Mouse (Mus musculus) heart, embryonic 10.5 days (tissue): ENCODE measurements around the gene Uap1. TPM values are rescaled to one million over a fixed set of nuclear protein-coding genes. Genes with fewer than 3 reads are reported as not detected.

Experiments used
- DNase-seq: peaks from one replicate; pipeline ENCODE4 v3.0.0-alpha.2; 2017; ENCODE audit warnings: low spot score
- H3K27ac ChIP-seq: fragments of 300-500 bp; sonication (generic); 2 replicates; pipeline ENCODE4 v1.5.1; 2016; ENCODE audit warnings: mild to moderate bottlenecking
- H3K27me3 ChIP-seq: fragments of 300-500 bp; sonication (generic); 2 replicates; pipeline ENCODE4 v1.6.1; 2016; ENCODE audit warnings: mild to moderate bottlenecking; ENCODE audit not compliant: poor library complexity, insufficient read depth, severe bottlenecking
- H3K36me3 ChIP-seq: fragments of 300-500 bp; sonication (generic); 2 replicates; pipeline ENCODE4 v1.6.1; 2016; ENCODE audit warnings: mild to moderate bottlenecking, moderate library complexity
- H3K4me1 ChIP-seq: fragments of 300-500 bp; sonication (generic); 2 replicates; pipeline ENCODE4 v1.6.1; 2016; ENCODE audit warnings: mild to moderate bottlenecking
- H3K4me3 ChIP-seq: fragments of 300-500 bp; sonication (generic); 2 replicates; pipeline ENCODE4 v1.5.1; 2016; ENCODE audit warnings: mild to moderate bottlenecking, moderate library complexity
- H3K9me3 ChIP-seq: fragments of 300-500 bp; sonication (generic); 2 replicates; pipeline ENCODE4 v1.6.1; 2016; ENCODE audit warnings: mild to moderate bottlenecking, moderate library complexity
- WGBS: fragments of 180-500 bp; shearing (Covaris S2); methylation state at CpG from one replicate; pipeline ENCODE4 v1.1.7; 2016; 5-methylcytosine and 5-hydroxymethylcytosine counted together
- polyA plus RNA-seq: library from polyadenylated mRNA; unstranded; fragments of >200 nt; fragmentation: Nextera tagmentation; extraction: Ambion mirVana; gene quantifications from 2 replicates; pipeline ENCODE4 v1.2.1, GENCODE M21; 2016

Gene Uap1
- polyA plus RNA-seq, 1 experiment from 2014 or later, result 63.0 TPM

DNA sequence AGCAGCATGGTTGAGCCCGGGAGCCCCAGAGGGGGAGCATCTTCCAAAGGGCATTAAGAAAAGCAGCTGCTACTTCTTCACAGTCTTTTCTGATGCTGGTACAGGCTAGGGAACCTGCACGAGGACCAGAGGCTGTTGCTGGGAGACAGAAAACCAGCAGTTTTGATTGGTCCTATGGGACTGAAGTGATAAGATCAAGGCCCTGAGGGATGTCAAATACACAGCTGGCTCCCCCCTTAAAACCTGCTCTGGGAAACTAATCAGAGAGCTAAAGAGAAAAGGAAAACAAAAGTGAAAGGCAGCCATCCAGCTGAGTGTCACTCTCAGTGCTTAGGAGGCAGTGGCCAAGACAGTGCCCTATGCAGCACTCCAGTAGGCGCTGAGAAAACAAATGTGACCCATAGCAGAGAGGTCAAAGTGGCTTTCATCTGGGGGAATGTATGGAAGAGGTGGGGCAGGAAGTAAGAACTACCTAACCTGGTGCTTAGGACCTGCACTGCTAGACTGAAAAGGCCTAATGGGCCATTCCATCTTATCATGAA lies 14.3 kb downstream of the Uap1 start:
- Histone ChIP-seq H3K4me1 (no peaks in the 10 kb centered on the region), H3K27ac (no peak overlapping the region), H3K36me3 (peaks cover 69% of the 10 kb centered on the region), H3K4me3 (no peak overlapping the region), H3K27me3 (no peaks in the 10 kb centered on the region), H3K9me3 (no peaks in the 10 kb centered on the region)
- no peak for DNase-seq
- WGBS, result 78% methylated on average over 3 of the region's 3 CpGs

DNA sequence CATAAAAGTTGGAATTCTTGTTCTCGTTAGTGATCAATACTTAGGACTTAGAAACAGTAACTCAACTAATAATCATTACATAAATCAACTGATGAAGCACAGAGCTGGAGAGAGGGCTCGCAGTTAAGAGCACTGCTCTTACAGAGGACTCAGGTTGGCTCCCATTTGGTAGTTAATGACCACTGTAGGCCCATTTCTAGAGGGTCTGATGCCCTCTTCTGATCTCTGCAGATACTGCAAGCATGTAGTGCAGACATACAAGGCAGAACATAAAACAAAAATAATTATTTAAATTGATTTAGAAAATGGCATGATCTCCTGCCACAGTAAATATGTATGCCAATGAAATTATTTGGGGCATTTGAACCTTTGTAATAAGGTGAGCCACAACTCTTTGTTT lies 15.1 kb downstream of the Uap1 start:
- no peaks in the 10 kb centered on the region for H3K4me1 ChIP-seq
- DNase-seq, result no peak
- no peak overlapping the region for H3K4me3 ChIP-seq
- peaks cover 70% of the 10 kb centered on the region for H3K36me3 ChIP-seq
- H3K27ac ChIP-seq, result no peak overlapping the region
- WGBS, result 87% methylated on average over 2 of the region's 2 CpGs
- H3K9me3 ChIP-seq, result no peaks in the 10 kb centered on the region
- H3K27me3 ChIP-seq, result no peaks in the 10 kb centered on the region

DNA sequence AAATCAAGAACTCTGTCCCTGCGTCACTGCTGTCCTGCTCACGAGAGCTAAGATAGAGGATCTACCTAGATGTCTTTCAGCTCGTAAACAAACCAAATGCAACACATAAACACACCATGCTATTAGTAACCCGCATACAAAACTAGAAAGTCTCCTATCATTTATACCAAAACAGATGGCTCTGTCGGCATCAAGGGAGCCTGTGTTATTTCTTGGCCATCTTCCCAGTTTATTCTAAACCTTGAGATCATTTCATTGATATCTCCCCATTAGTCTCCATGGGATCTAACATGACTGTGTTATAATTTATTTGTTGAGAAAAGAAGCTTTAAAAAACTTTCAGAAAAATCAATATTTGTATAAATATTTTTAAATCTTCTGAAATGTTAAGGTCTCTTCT lies 19.0 kb downstream of the Uap1 start:
- no peak for DNase-seq
- H3K36me3 ChIP-seq, result peaks cover 49% of the 10 kb centered on the region
- no peaks in the 10 kb centered on the region for H3K4me1 ChIP-seq
- H3K27me3 ChIP-seq, result no peaks in the 10 kb centered on the region
- no peak overlapping the region for H3K4me3 ChIP-seq
- 92% methylated on average over 5 of the region's 5 CpGs for WGBS
- H3K9me3 ChIP-seq, result no peaks in the 10 kb centered on the region
- no peak overlapping the region for H3K27ac ChIP-seq

DNA sequence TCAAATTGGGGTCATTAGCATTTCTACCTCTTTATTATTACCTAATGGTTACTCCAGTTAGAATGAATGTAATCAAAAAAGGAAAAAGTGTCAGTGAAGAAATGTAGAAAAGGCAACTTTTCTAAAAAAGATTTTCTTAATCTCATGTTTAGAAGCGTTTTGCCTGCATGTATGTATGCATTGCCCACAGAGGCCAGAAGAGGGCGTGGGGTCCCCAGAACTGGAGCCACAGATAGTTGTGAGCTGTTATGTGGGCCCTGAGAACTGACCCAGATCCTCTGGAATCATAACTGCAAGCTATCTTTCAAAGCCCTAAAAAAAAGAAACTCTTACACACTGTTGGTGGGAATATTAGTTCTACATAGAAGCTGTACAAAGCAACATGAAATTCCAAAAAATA lies 19.5 kb downstream of the Uap1 start:
- no peak overlapping the region for H3K4me3 ChIP-seq
- H3K36me3 ChIP-seq, result peaks cover 47% of the 10 kb centered on the region
- H3K4me1 ChIP-seq, result no peaks in the 10 kb centered on the region
- H3K27ac ChIP-seq, result no peak overlapping the region
- WGBS, result 70% methylated on average over 2 of the region's 2 CpGs
- no peak for DNase-seq
- no peaks in the 10 kb centered on the region for H3K27me3 ChIP-seq
- no peaks in the 10 kb centered on the region for H3K9me3 ChIP-seq

DNA sequence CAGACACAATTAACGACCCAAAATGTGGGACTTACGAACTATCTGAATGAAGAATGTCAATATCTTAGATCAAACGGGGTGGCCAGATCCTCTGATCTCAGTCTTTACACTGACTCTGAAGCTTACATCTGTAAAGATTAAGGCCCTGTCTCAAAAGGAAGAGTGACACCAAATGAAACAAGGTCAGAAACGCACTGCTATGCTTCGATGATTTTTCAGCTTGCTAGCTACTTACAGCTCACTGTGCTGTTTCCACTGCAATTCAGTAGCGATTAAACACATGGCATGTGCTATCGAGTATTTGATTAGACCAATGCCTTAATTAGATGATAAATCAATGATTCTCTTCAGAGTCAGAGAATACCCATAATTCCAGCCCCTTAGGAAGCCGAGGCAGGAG lies 20.8 kb downstream of the Uap1 start:
- Histone ChIP-seq H3K36me3 (peaks cover 53% of the 10 kb centered on the region), H3K9me3 (no peaks in the 10 kb centered on the region), H3K4me3 (no peak overlapping the region), H3K27ac (no peak overlapping the region), H3K4me1 (0 out of 2 replicates have a peak, but pooled peaks cover 3% of the 10 kb centered on the region), H3K27me3 (no peaks in the 10 kb centered on the region)
- no peak for DNase-seq
- WGBS, result 89% methylated on average over 8 of the region's 8 CpGs

DNA sequence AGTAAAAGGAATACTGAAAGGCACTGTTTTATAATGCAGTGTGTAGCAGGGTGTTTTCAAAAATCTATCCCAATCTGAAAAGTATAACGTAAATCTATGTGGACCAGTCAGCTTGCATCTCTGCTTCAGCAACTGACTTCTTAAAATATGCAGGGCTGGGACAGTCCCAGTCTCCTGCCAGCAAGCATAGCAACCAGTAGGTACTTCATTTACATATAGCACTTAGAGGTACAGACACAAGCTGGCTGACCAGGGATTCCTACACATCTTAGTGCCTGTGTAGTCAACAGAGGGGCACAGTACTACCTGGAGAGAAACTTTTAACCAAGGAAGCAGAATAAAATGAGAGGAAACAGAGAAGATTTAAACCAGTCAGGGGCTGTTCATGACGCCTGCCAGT lies 22.2 kb downstream of the Uap1 start:
- 90% methylated on average over 2 of the region's 2 CpGs for WGBS
- no peaks in the 10 kb centered on the region for H3K9me3 ChIP-seq
- H3K36me3 ChIP-seq, result peaks cover 50% of the 10 kb centered on the region
- H3K27ac ChIP-seq, result no peak overlapping the region
- no peak for DNase-seq
- no peaks in the 10 kb centered on the region for H3K27me3 ChIP-seq
- H3K4me3 ChIP-seq, result no peak overlapping the region
- H3K4me1 ChIP-seq, result peaks cover 10% of the 10 kb centered on the region; the same call in 1 of the 2 replicates

DNA sequence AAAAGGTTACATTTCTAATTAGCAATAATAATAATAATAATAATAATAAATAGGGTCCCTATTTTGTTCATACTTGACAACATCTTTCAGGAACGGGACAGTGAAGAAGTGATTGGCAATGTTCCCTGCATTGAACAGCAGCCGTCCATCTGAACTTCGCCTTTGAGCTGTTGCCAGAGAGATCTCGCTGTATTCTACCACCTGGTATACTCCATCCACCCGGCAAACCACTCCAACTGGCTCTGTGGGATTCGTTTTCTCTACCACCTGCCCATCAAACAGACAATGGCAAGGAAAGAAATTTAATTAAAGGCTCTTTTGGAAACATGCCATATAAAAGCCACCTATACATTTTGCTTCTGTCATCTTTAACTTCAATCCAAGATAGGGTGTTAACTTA lies 23.9 kb downstream of the Uap1 start:
- peaks cover 11% of the 10 kb centered on the region; the same call in 1 of the 2 replicates for H3K4me1 ChIP-seq
- H3K27me3 ChIP-seq, result no peaks in the 10 kb centered on the region
- 91% methylated on average over 6 of the region's 6 CpGs for WGBS
- no peaks in the 10 kb centered on the region for H3K9me3 ChIP-seq
- peaks cover 44% of the 10 kb centered on the region for H3K36me3 ChIP-seq
- DNase-seq, result no peak
- no peak overlapping the region for H3K27ac ChIP-seq
- H3K4me3 ChIP-seq, result no peak overlapping the region

DNA sequence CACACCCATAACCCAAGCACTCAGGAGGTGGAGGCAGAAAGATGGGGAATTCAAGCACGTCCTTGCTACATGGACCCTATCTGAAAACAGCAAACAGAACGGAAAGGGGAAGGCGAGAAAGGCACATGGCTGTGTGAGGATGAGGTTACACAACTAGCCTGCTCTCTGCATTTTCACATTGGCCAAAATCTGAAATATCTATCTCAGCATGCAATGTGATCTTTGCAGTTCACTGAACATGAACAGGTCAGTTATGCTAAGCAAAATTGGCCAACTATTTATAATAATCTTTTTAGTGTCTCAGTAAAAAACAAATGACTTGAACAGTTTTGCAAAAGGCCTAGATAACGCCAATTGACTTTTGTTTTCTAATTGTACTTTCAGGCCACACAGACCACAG lies 25.0 kb downstream of the Uap1 start:
- Histone ChIP-seq H3K4me1 (peaks cover 11% of the 10 kb centered on the region; the same call in 1 of the 2 replicates), H3K27ac (no peak overlapping the region), H3K4me3 (no peak overlapping the region), H3K9me3 (no peaks in the 10 kb centered on the region), H3K36me3 (peaks cover 40% of the 10 kb centered on the region), H3K27me3 (no peaks in the 10 kb centered on the region)
- no peak for DNase-seq
- WGBS, result 84% methylated on average over 4 of the region's 4 CpGs

DNA sequence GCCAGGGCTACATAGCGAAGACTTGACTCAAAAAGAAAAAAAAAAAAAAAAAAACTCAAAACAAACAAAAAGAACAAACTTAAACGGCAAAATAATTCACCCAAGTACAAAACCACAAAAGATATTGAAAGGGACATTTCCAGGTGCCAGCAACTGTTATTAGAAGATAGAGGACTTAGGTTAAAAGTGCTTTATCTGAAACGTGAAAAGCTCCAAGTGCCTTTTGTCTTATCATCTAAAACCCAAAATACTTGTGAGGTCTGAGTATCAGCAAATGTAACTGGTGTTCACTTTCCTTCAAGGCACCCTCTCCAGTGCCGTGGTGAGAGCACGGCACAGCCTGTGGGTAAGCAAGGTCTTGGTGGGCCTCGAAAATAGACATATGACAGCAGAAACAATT lies 26.2 kb downstream of the Uap1 start:
- no peak overlapping the region for H3K4me3 ChIP-seq
- no peaks in the 10 kb centered on the region for H3K27me3 ChIP-seq
- no peak overlapping the region for H3K27ac ChIP-seq
- no peak for DNase-seq
- H3K4me1 ChIP-seq, result peaks cover 11% of the 10 kb centered on the region; the same call in 1 of the 2 replicates
- WGBS, result 59% methylated on average over 6 of the region's 6 CpGs
- no peaks in the 10 kb centered on the region for H3K9me3 ChIP-seq
- H3K36me3 ChIP-seq, result peaks cover 42% of the 10 kb centered on the region

DNA sequence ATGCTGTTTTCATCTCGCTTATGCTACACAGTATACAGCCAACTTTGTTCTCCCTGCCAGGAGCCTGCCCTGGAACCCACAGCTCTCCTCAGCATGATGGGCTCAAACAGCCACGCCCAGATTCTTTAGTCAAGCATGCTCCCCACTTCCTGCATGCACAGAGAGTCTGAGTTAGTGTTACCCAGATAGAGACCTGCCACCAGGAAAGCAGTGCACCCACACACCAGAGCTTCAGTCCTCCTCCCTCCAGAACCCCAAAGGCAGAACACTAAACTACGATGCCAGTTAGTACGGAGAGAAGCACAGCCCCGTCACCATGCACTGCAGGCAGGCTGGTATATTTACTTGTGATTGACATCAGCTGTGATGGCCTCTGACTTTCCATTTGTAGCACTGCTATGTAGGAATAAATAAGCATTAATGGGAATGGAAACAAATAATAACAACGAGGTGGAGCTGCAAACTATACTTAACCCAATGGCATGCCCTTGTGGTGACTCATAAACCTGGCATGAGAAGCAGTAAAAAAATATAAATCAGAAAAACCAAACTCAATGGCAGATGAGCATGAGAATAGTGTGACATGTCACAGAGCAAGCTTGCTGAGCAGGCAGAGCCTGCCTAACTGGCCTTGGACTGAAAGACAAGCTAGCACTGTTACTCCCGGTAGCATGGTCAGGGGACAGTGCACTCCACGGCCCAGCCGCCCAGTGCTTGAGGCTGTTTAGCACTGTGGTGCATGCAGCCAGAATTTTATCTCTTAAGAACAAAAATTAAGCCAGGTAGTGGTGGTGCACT lies 26.9 kb downstream of the Uap1 start:
- Histone ChIP-seq H3K4me1 (peaks cover 11% of the 10 kb centered on the region; the same call in 1 of the 2 replicates), H3K27ac (no peak overlapping the region), H3K4me3 (no peak overlapping the region), H3K9me3 (no peaks in the 10 kb centered on the region), H3K27me3 (no peaks in the 10 kb centered on the region), H3K36me3 (peaks cover 49% of the 10 kb centered on the region)
- 76% methylated on average over 9 of the region's 9 CpGs for WGBS
- no peak for DNase-seq

DNA sequence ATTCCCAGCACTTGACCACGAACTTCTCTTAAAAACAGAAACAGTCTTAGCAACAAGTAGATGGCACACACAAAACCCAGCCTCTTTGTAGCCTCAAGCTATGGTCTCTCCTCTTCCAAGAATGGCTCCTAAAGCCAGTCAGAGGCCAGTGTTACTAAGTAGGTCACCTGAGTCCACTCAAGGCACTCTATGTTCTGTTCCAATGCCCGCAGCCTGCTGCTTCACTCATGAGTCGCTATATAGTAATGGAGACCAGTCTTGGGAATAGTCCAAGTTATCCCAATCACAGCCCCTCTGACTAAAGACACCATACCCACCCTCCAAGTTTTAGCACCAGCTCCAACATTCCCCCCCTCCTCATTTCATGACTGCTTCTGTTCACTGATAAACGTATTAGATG lies 29.2 kb downstream of the Uap1 start:
- H3K9me3 ChIP-seq, result no peaks in the 10 kb centered on the region
- H3K27me3 ChIP-seq, result no peaks in the 10 kb centered on the region
- no peak overlapping the region for H3K27ac ChIP-seq
- WGBS, result 84% methylated on average over 4 of the region's 4 CpGs
- H3K4me1 ChIP-seq, result peaks cover 11% of the 10 kb centered on the region; the same call in 1 of the 2 replicates
- DNase-seq, result no peak
- peaks cover 58% of the 10 kb centered on the region for H3K36me3 ChIP-seq
- no peak overlapping the region for H3K4me3 ChIP-seq

DNA sequence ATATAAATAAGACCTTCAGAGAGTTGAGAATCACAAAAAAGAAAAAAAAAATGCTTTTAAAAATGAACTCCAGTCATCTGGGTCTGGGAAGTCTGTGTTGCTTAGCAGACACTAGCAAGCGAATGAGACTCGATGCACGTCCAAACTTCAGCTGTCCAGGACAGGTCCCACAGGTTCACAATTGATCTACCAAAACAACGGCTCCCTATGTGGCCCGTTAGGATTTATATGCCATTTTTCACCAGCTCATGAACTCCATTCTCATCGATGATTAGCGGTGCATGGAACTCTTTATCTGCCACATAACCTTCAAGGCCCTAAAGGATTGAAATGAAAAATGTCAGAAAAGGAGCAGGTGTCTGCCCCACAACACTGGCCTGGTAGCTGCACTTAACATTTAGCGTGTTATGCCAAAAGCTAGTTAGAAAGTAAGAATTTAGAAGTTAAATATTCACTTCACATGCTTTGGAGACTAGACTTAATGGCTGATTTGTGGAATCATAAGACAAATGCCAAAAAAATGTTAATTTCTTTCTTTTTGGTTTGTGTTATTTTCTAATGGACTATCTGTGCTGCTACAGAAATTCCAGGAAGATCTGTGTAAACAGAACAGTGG lies 32.4 kb downstream of the Uap1 start:
- WGBS, result 96% methylated on average over 8 of the region's 8 CpGs
- H3K9me3 ChIP-seq, result no peaks in the 10 kb centered on the region
- no peaks in the 10 kb centered on the region for H3K4me1 ChIP-seq
- no peak overlapping the region for H3K4me3 ChIP-seq
- no peak overlapping the region for H3K27ac ChIP-seq
- peaks cover 35% of the 10 kb centered on the region for H3K36me3 ChIP-seq
- H3K27me3 ChIP-seq, result no peaks in the 10 kb centered on the region
- DNase-seq, result no peak

DNA sequence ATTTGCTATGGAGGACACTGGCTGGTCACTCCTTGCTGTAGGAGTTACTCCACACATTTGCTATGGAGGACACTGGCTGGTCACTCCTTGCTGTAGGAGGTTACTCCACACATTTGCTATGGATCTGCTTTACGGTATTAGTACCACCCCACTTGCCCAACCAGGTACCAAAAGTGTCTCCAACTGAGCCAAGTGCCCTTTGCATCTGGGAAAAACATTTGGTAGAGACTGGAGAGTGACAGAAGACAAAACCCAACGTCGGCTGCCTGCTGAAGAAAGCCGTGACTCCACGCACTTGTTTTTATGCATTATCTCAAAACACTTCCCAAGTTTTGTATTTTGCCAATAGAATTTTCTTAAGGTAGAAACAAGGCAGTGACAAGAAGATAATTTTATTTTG lies 33.1 kb downstream of the Uap1 start:
- Histone ChIP-seq H3K9me3 (no peaks in the 10 kb centered on the region), H3K27me3 (no peaks in the 10 kb centered on the region), H3K27ac (no peak overlapping the region), H3K4me1 (0 out of 2 replicates have a peak, but pooled peaks cover 1% of the 10 kb centered on the region), H3K36me3 (peaks cover 32% of the 10 kb centered on the region), H3K4me3 (no peak overlapping the region)
- WGBS, result 91% methylated on average over 5 of the region's 5 CpGs
- DNase-seq, result no peak
